Mouse (Mus musculus) intestine, embryonic 16.5 days (tissue): ENCODE data around the gene Neurl4. TPM values are rescaled to one million over a fixed set of nuclear protein-coding genes. Genes with fewer than 3 reads are reported as not detected.
A peak's percentile ranks its signal among the peaks of the same experiment; 100 is the strongest.

Experiments
- ATAC-seq: fragments of 200-750 bp; cut with Nextera tagmentation; 2 replicates; pipeline ENCODE4 v1.8.0; 2017; ENCODE audit warnings: moderate TSS enrichment, moderate library complexity
- H3K27ac ChIP-seq: fragments of 300-500 bp; sonication (generic); 2 replicates; pipeline ENCODE4 v1.5.1; 2014; ENCODE audit warnings: mild to moderate bottlenecking, low read length
- H3K27me3 ChIP-seq: fragments of 300-500 bp; sonication (generic); replicated peaks from 2 replicates; pipeline ENCODE4 v1.6.1; 2014; ENCODE audit warnings: low read length, control low read depth, mixed read lengths; ENCODE audit not compliant: control insufficient read depth, insufficient read depth
- H3K36me3 ChIP-seq: fragments of 300-500 bp; sonication (generic); 2 replicates; pipeline ENCODE4 v1.6.1; 2014; ENCODE audit warnings: low read length, control low read depth; ENCODE audit not compliant: control insufficient read depth, insufficient read depth
- H3K4me1 ChIP-seq: fragments of 300-500 bp; sonication (generic); 2 replicates; pipeline ENCODE4 v1.6.1; 2014; ENCODE audit warnings: low read length, control low read depth, mixed read lengths; ENCODE audit not compliant: control insufficient read depth, insufficient read depth
- H3K4me2 ChIP-seq: fragments of 300-500 bp; sonication (generic); 2 replicates; pipeline ENCODE4 v1.6.1; 2014; ENCODE audit warnings: low read depth, low read length, control low read depth
- H3K4me3 ChIP-seq: fragments of 300-500 bp; sonication (generic); 2 replicates; pipeline ENCODE4 v1.5.1; 2014; ENCODE audit warnings: mild to moderate bottlenecking, low read length
- H3K9ac ChIP-seq: fragments of 300-500 bp; sonication (generic); 2 replicates; pipeline ENCODE4 v1.6.1; 2014; ENCODE audit warnings: low read depth, low read length
- H3K9me3 ChIP-seq: fragments of 300-500 bp; sonication (generic); 2 replicates; pipeline ENCODE4 v1.6.1; 2016; ENCODE audit warnings: low read length, control low read depth; ENCODE audit not compliant: control insufficient read depth
- WGBS: fragments of 180-500 bp; shearing (Covaris S2); extraction: QIAGEN DNeasy Blood & Tissue Kit; methylation state at CpG from one replicate; pipeline ENCODE4 v1.1.7; 2014; 5-methylcytosine and 5-hydroxymethylcytosine counted together
- polyA plus RNA-seq: library from polyadenylated mRNA; unstranded; fragments of >200 nt; fragmentation: Nextera tagmentation; extraction: Ambion mirVana; gene quantifications from 2 replicates; pipeline ENCODE4 v1.2.1, GENCODE M21; 2015

Neurl4 gene
- polyA plus RNA-seq, 1 experiment from 2014 or later: 7.1 TPM

- WGBS: 48% methylated on average over 15 of the region's 15 CpGs
- Histone ChIP-seq H3K4me1 (peaks cover 40% of the 10 kb centered on the region), H3K9me3 (no peaks in the 10 kb centered on the region), H3K27me3 (no peaks in the 10 kb centered on the region), H3K27ac (0 out of 2 replicates have a peak overlapping the region, but pooled peaks have one; percentile 8), H3K4me3 (peak overlapping the region; percentile 50), H3K4me2 (peak overlapping the region; percentile 84), H3K36me3 (no peaks in the 10 kb centered on the region), H3K9ac (peak overlapping the region; percentile 71)
- no peak for ATAC-seq
Measured at GRCm38 (mm10) chr11:69879711-69880110, 21.2 kb upstream of the Neurl4 start.

DNA sequence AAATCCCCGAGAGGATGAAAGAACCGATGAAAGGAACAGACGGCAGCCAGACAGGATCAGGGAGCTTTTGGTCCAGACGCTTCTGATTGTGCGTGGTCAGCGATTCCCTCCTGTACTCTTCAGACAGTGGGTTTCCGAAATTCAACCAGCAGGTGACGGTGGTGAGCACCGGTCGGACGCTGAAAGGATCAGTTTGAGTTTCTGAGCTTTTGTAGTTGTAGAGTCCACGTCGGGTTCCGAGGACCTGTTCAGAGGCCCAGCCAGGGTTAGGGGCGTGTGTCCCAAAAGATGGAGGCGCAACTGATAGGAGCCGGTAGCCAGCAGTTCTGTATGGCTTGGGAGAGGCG is 20.4 kb upstream of the Neurl4 start:
- Histone ChIP-seq H3K27me3 (no peaks in the 10 kb centered on the region), H3K4me2 (peak overlapping the region; percentile 84), H3K9me3 (no peaks in the 10 kb centered on the region), H3K4me3 (peak overlapping the region; percentile 50), H3K36me3 (no peaks in the 10 kb centered on the region), H3K4me1 (peaks cover 40% of the 10 kb centered on the region), H3K9ac (peak overlapping the region; percentile 71), H3K27ac (peak overlapping the region; percentile 88)
- ATAC-seq: peak; percentile 58
- WGBS: 1% methylated on average over 18 of the region's 18 CpGs

DNA sequence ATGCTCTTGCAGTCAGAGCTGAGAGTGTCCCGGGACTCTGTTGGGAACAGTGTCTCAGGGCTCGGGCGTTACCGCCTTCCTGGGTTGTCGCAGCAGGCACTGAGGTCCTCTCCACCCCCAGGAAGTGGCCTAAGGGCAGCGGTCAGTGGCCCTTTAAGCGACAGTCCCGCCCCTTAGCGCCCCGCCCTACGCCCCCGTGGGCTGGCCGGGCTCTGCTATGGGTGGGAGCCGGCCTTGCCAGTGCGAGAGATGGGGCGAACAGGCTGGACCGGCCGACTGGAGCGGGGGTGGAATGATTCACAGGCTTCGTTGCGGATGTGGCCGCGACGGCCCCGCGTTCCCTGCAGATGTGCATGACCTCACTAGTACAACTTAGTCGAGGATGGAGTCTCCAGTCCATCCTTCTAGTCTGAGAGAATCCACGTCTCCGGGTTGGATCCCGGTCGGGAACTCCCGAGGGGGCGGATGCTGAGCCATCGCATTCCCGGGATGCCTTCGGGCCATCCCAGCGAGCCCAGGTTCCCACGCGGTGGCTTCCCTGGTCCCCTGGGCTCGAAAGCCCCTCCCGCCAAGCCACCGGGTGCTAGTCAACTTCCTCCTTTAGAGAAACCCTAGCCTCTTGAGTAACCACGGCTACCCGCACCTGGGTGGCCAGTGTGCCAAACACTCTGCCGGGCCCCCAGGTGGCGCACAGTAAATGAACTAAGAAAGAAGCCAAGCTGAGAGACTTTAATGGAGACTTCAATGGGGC is 19.8 kb upstream of the Neurl4 start, which contains the start of gene Kctd11:
Gene Kctd11, minus strand, starts transcription at position 554 of the 751 bp plus-strand sequence.
- Histone ChIP-seq H3K4me3 (peak within 1 kb of the TSS; percentile 50), H3K27me3 (no peaks in the 10 kb centered on the region), H3K9ac (peak within 1 kb of the TSS; percentile 71), H3K4me2 (peak within 1 kb of the TSS; percentile 84), H3K36me3 (no peaks in the 10 kb centered on the region), H3K9me3 (no peaks in the 10 kb centered on the region), H3K4me1 (peaks cover 36% of the 10 kb centered on the region), H3K27ac (peak within 1 kb of the TSS; percentile 88)
- under 1% methylated on average over 46 of the region's 46 CpGs for WGBS
- peak; percentile 91 for ATAC-seq

DNA sequence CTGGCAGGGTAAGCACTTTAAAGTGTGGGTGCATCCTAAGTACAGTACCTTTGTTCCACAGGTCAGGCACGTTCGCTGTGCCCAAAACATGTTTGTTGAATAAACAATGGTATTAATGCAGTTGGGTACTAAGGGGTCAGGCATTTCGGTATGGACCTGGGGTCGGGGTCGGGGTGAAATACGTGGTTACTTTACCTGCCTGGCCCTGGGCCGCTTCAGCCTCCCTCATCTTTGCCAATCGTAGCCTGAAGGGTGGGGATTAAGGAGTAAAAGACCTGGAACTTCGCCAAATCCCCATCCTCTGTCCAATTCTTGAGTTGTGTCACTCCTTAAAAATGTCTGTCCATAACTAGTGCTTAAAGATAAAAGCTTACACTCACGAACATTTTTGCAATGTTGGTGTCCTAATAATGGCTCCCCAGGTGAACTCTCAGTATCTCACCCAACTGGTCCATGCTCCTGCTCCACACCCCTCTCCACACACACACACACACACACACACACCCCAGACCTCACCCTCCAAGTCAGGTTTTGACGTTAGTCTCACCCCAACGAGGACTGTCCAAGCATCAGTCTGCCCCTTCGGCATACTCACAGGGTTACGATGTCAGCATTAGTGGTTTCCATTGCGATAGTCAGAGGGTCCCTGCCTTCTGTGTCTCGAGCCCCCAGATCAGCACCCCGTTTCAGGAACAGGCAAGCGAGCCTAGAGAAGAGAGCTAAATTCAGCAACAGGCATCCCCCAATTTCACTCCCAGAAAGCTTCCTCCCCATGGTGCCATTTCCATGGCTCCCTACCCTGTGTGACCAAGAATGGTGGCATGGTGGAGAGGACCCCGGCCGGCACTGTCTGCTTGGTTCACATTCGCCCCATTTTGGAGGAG is 18.8 kb upstream of the Neurl4 start:
- peak overlapping the region; percentile 50 for H3K4me3 ChIP-seq
- H3K4me2 ChIP-seq: peak overlapping the region; percentile 84
- no peaks in the 10 kb centered on the region for H3K27me3 ChIP-seq
- H3K9me3 ChIP-seq: no peaks in the 10 kb centered on the region
- H3K4me1 ChIP-seq: peaks cover 30% of the 10 kb centered on the region
- 57% methylated on average over 21 of the region's 21 CpGs for WGBS
- peak overlapping the region; percentile 88 for H3K27ac ChIP-seq
- peak; percentile 3; the same call in 1 of the 2 replicates for ATAC-seq
- no peaks in the 10 kb centered on the region for H3K36me3 ChIP-seq
- peak overlapping the region; percentile 71 for H3K9ac ChIP-seq

GRCm38 (mm10) chr11:69883066-69883465 is 17.8 kb upstream of the Neurl4 start:
- no peak for ATAC-seq
- Histone ChIP-seq H3K27me3 (no peaks in the 10 kb centered on the region), H3K4me2 (no peak overlapping the region), H3K4me3 (no peak overlapping the region), H3K27ac (no peak overlapping the region), H3K9ac (no peak overlapping the region), H3K9me3 (no peaks in the 10 kb centered on the region), H3K4me1 (peaks cover 23% of the 10 kb centered on the region), H3K36me3 (no peaks in the 10 kb centered on the region)
- 65% methylated on average over 4 of the region's 4 CpGs for WGBS

DNA sequence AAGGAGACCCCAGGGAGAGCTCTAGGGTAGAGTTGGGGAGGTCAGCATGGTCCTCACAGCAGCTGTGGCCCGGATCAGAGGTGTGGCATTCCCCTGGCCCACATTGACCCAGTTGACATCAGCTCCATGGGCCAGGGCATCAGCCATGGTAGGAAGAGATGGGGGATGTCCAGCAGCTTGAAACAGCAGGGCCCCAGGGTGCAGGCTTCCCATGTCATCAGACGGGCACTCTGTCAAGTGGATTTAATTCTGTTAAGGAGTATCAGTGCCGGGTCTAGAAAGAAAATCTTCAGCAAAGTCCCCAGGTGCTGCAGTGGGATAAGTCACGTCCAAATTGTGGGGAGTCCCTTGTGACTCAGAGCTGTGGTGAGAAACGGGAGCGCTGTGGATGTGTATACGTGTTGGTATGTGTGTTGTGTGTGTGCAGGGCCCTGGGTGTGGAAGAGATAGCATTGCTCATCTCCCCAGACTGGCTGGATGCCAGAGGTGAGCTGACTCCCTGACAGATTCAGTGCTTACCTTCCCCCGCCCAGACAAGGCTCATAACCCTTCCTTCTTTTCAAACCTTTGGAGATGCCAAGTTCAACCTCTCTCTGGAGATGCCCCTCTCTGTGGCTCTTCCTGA is 17.2 kb upstream of the Neurl4 start:
- H3K9ac ChIP-seq: 0 out of 2 replicates have a peak overlapping the region, but pooled peaks have one; percentile 38
- no peaks in the 10 kb centered on the region for H3K27me3 ChIP-seq
- 84% methylated on average over 8 of the region's 8 CpGs for WGBS
- no peaks in the 10 kb centered on the region for H3K36me3 ChIP-seq
- H3K4me3 ChIP-seq: no peak overlapping the region
- no peak overlapping the region for H3K4me2 ChIP-seq
- H3K4me1 ChIP-seq: peaks cover 22% of the 10 kb centered on the region
- no peak for ATAC-seq
- H3K27ac ChIP-seq: no peak overlapping the region; the same call in 1 of the 2 replicates
- H3K9me3 ChIP-seq: no peaks in the 10 kb centered on the region

DNA sequence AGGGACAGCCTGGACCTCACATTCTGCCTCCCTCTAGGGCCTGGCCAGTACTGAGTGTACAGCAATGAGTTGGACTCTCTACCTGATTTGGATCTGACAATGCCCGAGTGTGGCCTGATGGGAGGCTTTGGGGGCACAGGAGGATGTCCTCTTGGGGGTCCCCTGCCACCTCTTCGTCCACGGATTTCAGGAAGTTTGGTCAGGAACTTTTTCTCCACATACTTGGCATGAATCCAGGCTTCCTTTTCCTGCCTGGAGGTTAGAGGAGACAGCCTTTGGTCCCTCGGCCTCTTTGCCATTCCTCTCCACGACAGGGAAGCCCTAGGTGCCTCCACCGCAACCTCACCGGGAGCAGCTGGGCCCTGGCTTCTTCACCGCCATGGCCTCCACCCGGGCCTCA is 16.6 kb upstream of the Neurl4 start:
- 62% methylated on average over 9 of the region's 9 CpGs for WGBS

GRCm38 (mm10) chr11:69884663-69885062 is 16.2 kb upstream of the Neurl4 start:
- Histone ChIP-seq H3K9ac (0 out of 2 replicates have a peak overlapping the region, but pooled peaks have one; percentile 27), H3K9me3 (no peaks in the 10 kb centered on the region), H3K4me2 (no peak overlapping the region), H3K36me3 (no peaks in the 10 kb centered on the region), H3K27ac (no peak overlapping the region), H3K27me3 (no peaks in the 10 kb centered on the region), H3K4me3 (no peak overlapping the region), H3K4me1 (peaks cover 15% of the 10 kb centered on the region)
- ATAC-seq: no peak
- 73% methylated on average over 8 of the region's 8 CpGs for WGBS

More for the DNA sequence above, 16.6 kb upstream of the Neurl4 start:
- 0 out of 2 replicates have a peak overlapping the region, but pooled peaks have one; percentile 38 for H3K9ac ChIP-seq
- H3K27me3 ChIP-seq: no peaks in the 10 kb centered on the region
- ATAC-seq: no peak
- no peak overlapping the region; the same call in 1 of the 2 replicates for H3K27ac ChIP-seq
- no peaks in the 10 kb centered on the region for H3K36me3 ChIP-seq
- H3K4me2 ChIP-seq: no peak overlapping the region
- H3K4me3 ChIP-seq: no peak overlapping the region
- peaks cover 19% of the 10 kb centered on the region for H3K4me1 ChIP-seq
- no peaks in the 10 kb centered on the region for H3K9me3 ChIP-seq
